Mouse (Mus musculus): ENCODE results near the gene Shoc2.

The Shoc2 gene

GRCm38 (mm10) chr19:54035100-54035499 lies 91.0 kb downstream of the Shoc2 start:
- DNase-seq (ENCODE audit: low read depth): no peak

- DNase-seq (ENCODE audit: low read depth): no peak
Observed at GRCm38 (mm10) chr19:54039441-54039840, 95.3 kb downstream of the Shoc2 start.

GRCm38 (mm10) chr19:54040356-54041028 lies 96.4 kb downstream of the Shoc2 start:
- no peak for DNase-seq (ENCODE audit: low read depth)

- DNase-seq (ENCODE audit: low read depth): no peak
Observed at GRCm38 (mm10) chr19:54041029-54041367, 96.9 kb downstream of the Shoc2 start.

GRCm38 (mm10) chr19:54043851-54044250 lies 99.7 kb downstream of the Shoc2 start, which contains the start of gene Adra2a:
Gene Adra2a (plus strand): TSS chr19:54044151.
- no peak for DNase-seq (ENCODE audit: low read depth)

GRCm38 (mm10) chr19:54044507-54045371 lies 100.6 kb downstream of the Shoc2 start:
- no peak for DNase-seq (ENCODE audit: low read depth)

- DNase-seq (ENCODE audit: low read depth): no peak
Observed at GRCm38 (mm10) chr19:54045412-54045811, 101.3 kb downstream of the Shoc2 start.

- no peak for DNase-seq (ENCODE audit: low read depth)
Observed at GRCm38 (mm10) chr19:54045931-54046683, 102.0 kb downstream of the Shoc2 start.

GRCm38 (mm10) chr19:54046684-54047070 lies 102.6 kb downstream of the Shoc2 start:
- DNase-seq (ENCODE audit: low read depth): no peak

GRCm38 (mm10) chr19:54047386-54048050 lies 103.4 kb downstream of the Shoc2 start:
- no peak for DNase-seq (ENCODE audit: low read depth)

GRCm38 (mm10) chr19:54048161-54048885 lies 104.2 kb downstream of the Shoc2 start:
- no peak for DNase-seq (ENCODE audit: low read depth)

GRCm38 (mm10) chr19:54051651-54052050 lies 107.5 kb downstream of the Shoc2 start:
- no peak for DNase-seq (ENCODE audit: low read depth)

GRCm38 (mm10) chr19:54055845-54056244 lies 111.7 kb downstream of the Shoc2 start:
- no peak for DNase-seq (ENCODE audit: low read depth)

GRCm38 (mm10) chr19:54068447-54068846 lies 124.3 kb downstream of the Shoc2 start:
- DNase-seq (ENCODE audit: low read depth): no peak

GRCm38 (mm10) chr19:54070521-54070920 lies 126.4 kb downstream of the Shoc2 start:
- no peak for DNase-seq (ENCODE audit: low read depth)

GRCm38 (mm10) chr19:54072233-54072800 lies 128.2 kb downstream of the Shoc2 start:
- DNase-seq (ENCODE audit: low read depth): no peak

GRCm38 (mm10) chr19:54076362-54077349 lies 132.6 kb downstream of the Shoc2 start:
- DNase-seq (ENCODE audit: low read depth): no peak

GRCm38 (mm10) chr19:54081303-54081702 lies 137.2 kb downstream of the Shoc2 start:
- DNase-seq (ENCODE audit: low read depth): no peak

GRCm38 (mm10) chr19:54081716-54082165 lies 137.6 kb downstream of the Shoc2 start:
- DNase-seq (ENCODE audit: low read depth): no peak
